Comparison of ENCODE assay signal across 9 mouse cellular contexts in genomic region chr5:147070791-147071516, GRCm38 (mm10). TPM values are rescaled to one million over a fixed set of nuclear protein-coding genes. Genes with fewer than 3 reads are reported as not detected.
DNase-seq lines count a peak whose midpoint lies in the region; ATAC-seq and TF ChIP-seq lines count a peak whose summit lies in the region.
"Had no signal": no experiment of that assay in that cellular context is flagged by ENCODE, and none has a peak within 500 bp of the region (broad histone marks: within the 10 kb centered on the region; RNA-seq: fewer than 3 reads in every experiment).

No protein-coding gene starts in this region.

- TF ChIP-seq EP300 in heart, adult 2 months (IDR thresholded peaks at IDR 0.05; ENCODE audit: insufficient read depth, low read depth, low read length), result no peak
- TF ChIP-seq EP300 in heart, postnatal 0 days (IDR thresholded peaks at IDR 0.05; ENCODE audit: low read depth), result no peak

- peaks cover 31% of the 10 kb centered on the region for H3K36me3 ChIP-seq in heart, adult 2 months (ENCODE audit: control insufficient read depth, insufficient read depth, low read length)
- no peaks in the 10 kb centered on the region for H3K36me3 ChIP-seq in E14TG2a.4 (ENCODE audit: insufficient read depth, low read length)
- no peaks in the 10 kb centered on the region for H3K36me3 ChIP-seq in heart, postnatal 0 days (replicated peaks; ENCODE audit: control insufficient read depth, insufficient read depth, low read length)
- no peaks in the 10 kb centered on the region for H3K36me3 ChIP-seq in lung, embryonic 14.5 days (ENCODE audit: insufficient read depth)
- H3K36me3 ChIP-seq: midbrain, embryonic 10.5 days had no signal

- peak overlapping the region; percentile 21; the same call in 1 of the 2 replicates for H3K27ac ChIP-seq in heart, adult 2 months
- H3K27ac ChIP-seq in heart, postnatal 0 days (ENCODE audit: low read depth), result peak overlapping the region; percentile 76
- H3K27ac ChIP-seq in lung, embryonic 14.5 days (ENCODE audit: low read depth), result no peak overlapping the region
- H3K27ac ChIP-seq: midbrain, embryonic 10.5 days had no signal

- WGBS in heart, adult 2 months, result 55% methylated on average over 16 of the region's 16 CpGs
- WGBS in heart, postnatal 0 days, result 56% methylated on average over 16 of the region's 16 CpGs
- 68% methylated on average over 16 of the region's 16 CpGs for WGBS in lung, embryonic 14.5 days

- H3K4me1 ChIP-seq in heart, adult 2 months (ENCODE audit: control insufficient read depth, insufficient read depth, low read length), result peaks cover 23% of the 10 kb centered on the region
- H3K4me1 ChIP-seq in E14TG2a.4 (replicated peaks; ENCODE audit: low read depth, low read length), result peaks cover 81% of the 10 kb centered on the region
- peaks cover 44% of the 10 kb centered on the region for H3K4me1 ChIP-seq in heart, postnatal 0 days (ENCODE audit: control insufficient read depth, insufficient read depth)
- peaks cover 41% of the 10 kb centered on the region for H3K4me1 ChIP-seq in lung, embryonic 14.5 days (ENCODE audit: insufficient read depth)

- DNase-seq in heart, adult 2 months, result peak in 1 of 2 experiments; percentile 57
- no peak for DNase-seq in heart, adult 9 months (ENCODE audit: low spot score in 2 of 2)
- DNase-seq in heart, postnatal 0 days (ENCODE audit: low spot score), result no peak
- DNase-seq in lung, embryonic 14.5 days, result peak; percentile 37
- no peak for DNase-seq in spleen, postnatal 4 days (ENCODE audit: low spot score in 2 of 2)
- no peak for DNase-seq in frontal cortex, adult 2 months (ENCODE audit: extremely low spot score in 1 of 2, low spot score in 1 of 2)
- DNase-seq in urinary bladder, adult 18-20 months (ENCODE audit: low spot score in 2 of 2), result no peak

- no peaks in the 10 kb centered on the region for H3K9me3 ChIP-seq in E14TG2a.4 (ENCODE audit: low read length)
- H3K9me3 ChIP-seq in heart, postnatal 0 days (replicated peaks; ENCODE audit: control insufficient read depth, low read length), result no peaks in the 10 kb centered on the region
- H3K9me3 ChIP-seq in lung, embryonic 14.5 days (ENCODE audit: low read depth, low read length), result no peaks in the 10 kb centered on the region
- H3K9me3 ChIP-seq: midbrain, embryonic 10.5 days had no signal

- H3K4me3 ChIP-seq in heart, adult 2 months, result no peak overlapping the region
- H3K4me3 ChIP-seq in E14TG2a.4 (replicated peaks; ENCODE audit: low read length), result peak overlapping the region; percentile 50
- no peak overlapping the region for H3K4me3 ChIP-seq in heart, postnatal 0 days (ENCODE audit: low read depth, low read length)
- H3K4me3 ChIP-seq in lung, embryonic 14.5 days (ENCODE audit: low read depth, low read length), result no peak overlapping the region
- H3K4me3 ChIP-seq: midbrain, embryonic 10.5 days had no signal

- no peak for TF ChIP-seq CTCF in heart, adult 2 months (IDR thresholded peaks at IDR 0.05)
- TF ChIP-seq CTCF in E14TG2a.4 (conservative IDR thresholded peaks at IDR 0.05; ENCODE audit: low read length), result no peak
- TF ChIP-seq CTCF in heart, postnatal 0 days (IDR thresholded peaks at IDR 0.05; ENCODE audit: low read depth), result no peak
- TF ChIP-seq CTCF in lung, embryonic 14.5 days (IDR thresholded peaks at IDR 0.05; ENCODE audit: low read depth), result no peak

- peak overlapping the region; percentile 40 for H3K9ac ChIP-seq in heart, adult 2 months (ENCODE audit: low read depth, low read length)
- peak overlapping the region; percentile 30; the same call in 1 of the 2 replicates for H3K9ac ChIP-seq in heart, postnatal 0 days (replicated peaks; ENCODE audit: low read depth, low read length)
- no peak overlapping the region for H3K9ac ChIP-seq in lung, embryonic 14.5 days

- no peak for ATAC-seq in heart, postnatal 0 days (ENCODE audit: insufficient read depth, low read depth)
- no peak for ATAC-seq in lung, embryonic 14.5 days (ENCODE audit: insufficient read depth)

- intact Hi-C loops in heart, adult 2 months (cut with DNase I), result loop anchor here (10.0 kb wide), 1 partner anchor 236 kb away; the partner anchor contains the start of gene Rpl21

- peak overlapping the region; percentile 13; the same call in 1 of the 2 replicates for H3K4me2 ChIP-seq in heart, postnatal 0 days (ENCODE audit: low read depth, low read length)
- H3K4me2 ChIP-seq in lung, embryonic 14.5 days, result no peak overlapping the region

- TF ChIP-seq POLR2A in heart, adult 2 months (IDR thresholded peaks at IDR 0.05; ENCODE audit: insufficient read depth, low read depth, low read length), result no peak

- H3K27me3 ChIP-seq in heart, adult 2 months (ENCODE audit: control insufficient read depth, insufficient read depth, low read length), result no peaks in the 10 kb centered on the region
- H3K27me3 ChIP-seq in E14TG2a.4 (ENCODE audit: insufficient read depth, low read length), result peaks cover 2% of the 10 kb centered on the region; the same call in 1 of the 2 replicates
- no peaks in the 10 kb centered on the region for H3K27me3 ChIP-seq in heart, postnatal 0 days (ENCODE audit: control insufficient read depth, insufficient read depth, low read length)
- no peaks in the 10 kb centered on the region for H3K27me3 ChIP-seq in lung, embryonic 14.5 days (ENCODE audit: insufficient read depth, low read length)

- peaks cover 7% of the 10 kb centered on the region for H3K79me2 ChIP-seq in heart, adult 2 months (replicated peaks; ENCODE audit: control insufficient read depth, insufficient read depth, low read length)

RNA-seq across cellular contexts. Expression of gene Lnx2, which starts 5.4 kb away (rescaled TPM):
- 10 to 100 TPM in 1 of 2 experiments, 1 to 10 TPM in 1; 9.5 to 13.6 TPM for total RNA-seq in heart, adult 2 months (2021)
- polyA plus RNA-seq in heart, adult 2 months (2012; rRNA removed), result 13.2 and 14.5 TPM in 2 replicates
- 18.0 and 22.6 TPM in 2 replicates for total RNA-seq in heart, postnatal 0 days (2014; rRNA removed; ENCODE audit: low replicate concordance)
- 6.2 and 6.5 TPM in 2 replicates for polyA plus RNA-seq in heart, postnatal 0 days (2015; fragmentation: Nextera tagmentation; extraction: Ambion mirVana)
- polyA plus RNA-seq in lung, embryonic 14.5 days (2014; fragmentation: Nextera tagmentation; extraction: Ambion mirVana), result 19.3 and 19.9 TPM in 2 replicates
- 7.6 and 10.5 TPM in 2 replicates for polyA plus RNA-seq in frontal cortex, adult 2 months (2012; rRNA removed)

RNA-seq across cellular contexts. Expression of gene Polr1d, which starts 5.9 kb away (rescaled TPM):
- total RNA-seq in heart, adult 2 months (2021), result 10 to 100 TPM; 66.6 to 74.8 TPM
- polyA plus RNA-seq in heart, adult 2 months (2012; rRNA removed), result 24.2 and 35.7 TPM in 2 replicates
- total RNA-seq in heart, postnatal 0 days (2014; rRNA removed; ENCODE audit: low replicate concordance), result 53.8 and 56.9 TPM in 2 replicates
- 85.0 and 89.1 TPM in 2 replicates for polyA plus RNA-seq in heart, postnatal 0 days (2015; fragmentation: Nextera tagmentation; extraction: Ambion mirVana)
- polyA plus RNA-seq in lung, embryonic 14.5 days (2014; fragmentation: Nextera tagmentation; extraction: Ambion mirVana), result 123 and 127 TPM in 2 replicates
- polyA plus RNA-seq in frontal cortex, adult 2 months (2012; rRNA removed), result 76.4 and 76.5 TPM in 2 replicates
